Mouse (Mus musculus) thymus, adult 2 months (tissue): ENCODE measurements around the gene Sox4.

Experiments
- CTCF ChIP-seq: fragments of 200-500 bp; IDR thresholded peaks from 2 replicates; pipeline ENCODE4 v1.5.1; 2012; ENCODE audit warnings: mild to moderate bottlenecking, control low read depth, low read length, moderate library complexity, borderline replicate concordance; ENCODE audit not compliant: control insufficient read depth, poor library complexity, insufficient read depth; ENCODE audit errors: extremely low read depth
- POLR2A ChIP-seq: fragments of 200-500 bp; IDR thresholded peaks from 2 replicates; pipeline ENCODE4 v1.6.1; 2012; ENCODE audit warnings: mild to moderate bottlenecking, low read length, control low read depth, moderate library complexity; ENCODE audit not compliant: control insufficient read depth, poor library complexity, insufficient read depth; ENCODE audit errors: extremely low read depth

- TF ChIP-seq POLR2A (peak; percentile 81), CTCF (peak; percentile 88)
These were observed 6.0 kb upstream of the Sox4 start for GRCm38 (mm10) chr13:28959458-28959978.
